ENCODE assay signal across 31 mouse cellular contexts in the genomic region with DNA sequence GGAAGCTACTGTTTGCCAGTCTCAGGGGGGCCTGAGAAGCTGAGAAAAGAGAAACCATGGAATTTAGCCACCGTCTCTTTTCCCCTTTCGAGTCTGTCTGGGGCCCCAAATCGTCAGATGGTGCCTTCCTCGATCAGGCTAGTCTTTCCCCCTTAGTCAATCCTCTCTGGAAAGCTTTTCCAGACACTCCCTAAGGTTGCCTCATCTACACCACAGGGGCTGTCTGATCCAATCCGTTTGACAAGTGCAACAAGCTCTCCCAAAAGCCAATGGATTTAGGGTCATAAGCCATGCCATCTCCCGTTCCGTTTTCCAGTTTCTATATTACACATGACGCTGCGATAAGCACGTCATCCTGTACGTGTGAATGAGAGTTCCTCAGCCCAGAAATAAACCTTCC. TPM values are rescaled to one million over a fixed set of nuclear protein-coding genes. Genes with fewer than 3 reads are reported as not detected.
DNase-seq lines count a peak whose midpoint lies in the region; ATAC-seq and TF ChIP-seq lines count a peak whose summit lies in the region.
"Had no signal": no experiment of that assay in that cellular context is flagged by ENCODE, and none has a peak within 500 bp of the region (broad histone marks: within the 10 kb centered on the region; RNA-seq: fewer than 3 reads in every experiment).

No protein-coding gene starts in this region.

- no peak overlapping the region for H3K27ac ChIP-seq in cerebellum, adult 2 months (ENCODE audit: insufficient read depth, low read length)
- H3K27ac ChIP-seq in embryonic facial prominence, embryonic 12.5 days: no peak overlapping the region
- no peak overlapping the region for H3K27ac ChIP-seq in embryonic facial prominence, embryonic 10.5 days (replicated peaks)
- H3K27ac ChIP-seq in midbrain, postnatal 0 days (ENCODE audit: low read depth, low read length): no peak overlapping the region
- H3K27ac ChIP-seq in midbrain, embryonic 16.5 days (ENCODE audit: low read length): no peak overlapping the region
- H3K27ac ChIP-seq: forebrain, embryonic 13.5 days; hindbrain, embryonic 14.5 days; kidney, embryonic 15.5 days; layer of hippocampus, adult 2 months; left cerebral cortex, adult 2 months; liver, embryonic 12.5 days; midbrain, embryonic 13.5 days; stomach, postnatal 0 days had no signal

- no peak overlapping the region for H3K9ac ChIP-seq in embryonic facial prominence, embryonic 12.5 days
- H3K9ac ChIP-seq in midbrain, postnatal 0 days (replicated peaks; ENCODE audit: low read length, poor library complexity, severe bottlenecking): no peak overlapping the region
- H3K9ac ChIP-seq in midbrain, embryonic 16.5 days (ENCODE audit: low read depth, low read length): no peak overlapping the region
- H3K9ac ChIP-seq: forebrain, embryonic 13.5 days; hindbrain, embryonic 14.5 days; kidney, embryonic 15.5 days; liver, embryonic 12.5 days; liver, postnatal 0 days; midbrain, embryonic 13.5 days had no signal

- H3K9me3 ChIP-seq in embryonic facial prominence, embryonic 12.5 days: no peaks in the 10 kb centered on the region
- no peaks in the 10 kb centered on the region for H3K9me3 ChIP-seq in embryonic facial prominence, embryonic 10.5 days
- no peaks in the 10 kb centered on the region for H3K9me3 ChIP-seq in midbrain, postnatal 0 days (ENCODE audit: low read length)
- no peaks in the 10 kb centered on the region for H3K9me3 ChIP-seq in midbrain, embryonic 16.5 days (replicated peaks; ENCODE audit: control insufficient read depth, low read length, poor library complexity, severe bottlenecking)
- H3K9me3 ChIP-seq: forebrain, embryonic 13.5 days; G1E; kidney, embryonic 15.5 days; liver, embryonic 12.5 days; megakaryocyte, embryonic 14.5 days; midbrain, embryonic 13.5 days had no signal

- 0 out of 2 replicates have a peak, but pooled peaks have one; percentile 47 for ATAC-seq in embryonic facial prominence, embryonic 12.5 days (ENCODE audit: insufficient number of reproducible peaks, insufficient read depth, low FRiP score, low TSS enrichment)
- ATAC-seq in midbrain, postnatal 0 days (ENCODE audit: low FRiP score): no peak
- ATAC-seq in midbrain, embryonic 16.5 days: no peak
- ATAC-seq: forebrain, embryonic 13.5 days; inflammation-experienced regulatory T-cells, adult 6 months; liver, embryonic 12.5 days; liver, postnatal 0 days; midbrain, embryonic 13.5 days; Patski had no signal

- no peak for TF ChIP-seq CTCF in cerebellum, adult 2 months (IDR thresholded peaks at IDR 0.05; ENCODE audit: borderline replicate concordance, insufficient read depth, low read depth, low read length)
- TF ChIP-seq CTCF in midbrain, postnatal 0 days (IDR thresholded peaks at IDR 0.05): no peak

- no peak overlapping the region for H3K4me2 ChIP-seq in embryonic facial prominence, embryonic 12.5 days (replicated peaks)
- no peak overlapping the region for H3K4me2 ChIP-seq in midbrain, postnatal 0 days (ENCODE audit: low read depth, low read length, poor library complexity, severe bottlenecking)
- H3K4me2 ChIP-seq in midbrain, embryonic 16.5 days (ENCODE audit: low read length): no peak overlapping the region
- H3K4me2 ChIP-seq: forebrain, embryonic 13.5 days; heart, embryonic 11.5 days; hindbrain, embryonic 14.5 days; kidney, embryonic 15.5 days; liver, embryonic 12.5 days; midbrain, embryonic 13.5 days had no signal

- TF ChIP-seq POLR2A in cerebellum, adult 2 months (IDR thresholded peaks at IDR 0.05; ENCODE audit: borderline replicate concordance, insufficient read depth, low read length): no peak

- WGBS in cerebellum, adult 2 months: 5% methylated on average over 11 of the region's 11 CpGs
- 48% methylated on average over 11 of the region's 11 CpGs for WGBS in embryonic facial prominence, embryonic 12.5 days
- WGBS in embryonic facial prominence, embryonic 10.5 days: 67% methylated on average over 11 of the region's 11 CpGs
- WGBS in midbrain, postnatal 0 days: 52% methylated on average over 11 of the region's 11 CpGs
- WGBS in midbrain, embryonic 16.5 days: 61% methylated on average over 11 of the region's 11 CpGs

- H3K27me3 ChIP-seq in cerebellum, adult 2 months (ENCODE audit: control insufficient read depth, insufficient read depth, low read length): no peaks in the 10 kb centered on the region
- H3K27me3 ChIP-seq in embryonic facial prominence, embryonic 12.5 days: no peaks in the 10 kb centered on the region
- no peaks in the 10 kb centered on the region for H3K27me3 ChIP-seq in embryonic facial prominence, embryonic 10.5 days (replicated peaks; ENCODE audit: low read depth, poor library complexity, severe bottlenecking)
- no peaks in the 10 kb centered on the region for H3K27me3 ChIP-seq in midbrain, postnatal 0 days (ENCODE audit: insufficient read depth, low read length)
- H3K27me3 ChIP-seq in midbrain, embryonic 16.5 days (ENCODE audit: control insufficient read depth, insufficient read depth, low read depth, low read length): no peaks in the 10 kb centered on the region
- H3K27me3 ChIP-seq: CH12.LX; forebrain, embryonic 13.5 days; kidney, embryonic 15.5 days; liver, embryonic 12.5 days; megakaryocyte, embryonic 14.5 days; midbrain, embryonic 13.5 days; Patski had no signal

- H3K4me3 ChIP-seq in cerebellum, adult 2 months (replicated peaks; ENCODE audit: insufficient read depth, low read depth, low read length): peak overlapping the region; percentile 23
- H3K4me3 ChIP-seq in embryonic facial prominence, embryonic 12.5 days: no peak overlapping the region
- H3K4me3 ChIP-seq in embryonic facial prominence, embryonic 10.5 days: no peak overlapping the region
- H3K4me3 ChIP-seq in midbrain, postnatal 0 days (ENCODE audit: low read depth, low read length): no peak overlapping the region
- no peak overlapping the region for H3K4me3 ChIP-seq in midbrain, embryonic 16.5 days (ENCODE audit: low read depth, low read length)
- H3K4me3 ChIP-seq: forebrain, embryonic 13.5 days; kidney, embryonic 15.5 days; layer of hippocampus, adult 2 months; left cerebral cortex, adult 2 months; liver, embryonic 12.5 days; megakaryocyte, embryonic 14.5 days; midbrain, embryonic 13.5 days had no signal

- H3K36me3 ChIP-seq in embryonic facial prominence, embryonic 12.5 days: no peaks in the 10 kb centered on the region
- no peaks in the 10 kb centered on the region for H3K36me3 ChIP-seq in embryonic facial prominence, embryonic 10.5 days (replicated peaks)
- no peaks in the 10 kb centered on the region for H3K36me3 ChIP-seq in midbrain, postnatal 0 days (ENCODE audit: insufficient read depth, low read length)
- no peaks in the 10 kb centered on the region for H3K36me3 ChIP-seq in midbrain, embryonic 16.5 days (ENCODE audit: control insufficient read depth, insufficient read depth, low read length)
- H3K36me3 ChIP-seq: G1E; kidney, embryonic 15.5 days; liver, embryonic 12.5 days; midbrain, embryonic 13.5 days had no signal

- DNase-seq in cerebellum, adult 2 months: peak in 1 of 2 experiments; percentile 7
- DNase-seq in cerebellum, adult 9-10 months: no peak
- DNase-seq in embryonic facial prominence, embryonic 10.5 days (ENCODE audit: low spot score): no peak
- peak; percentile 34 for DNase-seq in midbrain, postnatal 0 days (ENCODE audit: low spot score)
- DNase-seq in retina, postnatal 1 day: peak; percentile 73
- DNase-seq in kidney, adult 9 months: no peak
- DNase-seq: gastrocnemius, postnatal 25 days; heart, postnatal 4 days; kidney, adult 11 months; kidney, postnatal 36 days; liver, postnatal 0 days; lung, postnatal 36 days; right cerebral cortex, postnatal 4 days; thymus, adult 18-20 months; thymus, postnatal 25 days had no signal

- no peaks in the 10 kb centered on the region for H3K4me1 ChIP-seq in cerebellum, adult 2 months (ENCODE audit: control insufficient read depth, insufficient read depth, low read length)
- peaks cover 8% of the 10 kb centered on the region; the same call in 1 of the 2 replicates for H3K4me1 ChIP-seq in embryonic facial prominence, embryonic 12.5 days
- H3K4me1 ChIP-seq in embryonic facial prominence, embryonic 10.5 days: peaks cover 9% of the 10 kb centered on the region
- H3K4me1 ChIP-seq in midbrain, postnatal 0 days (ENCODE audit: insufficient read depth, low read length): no peaks in the 10 kb centered on the region
- no peaks in the 10 kb centered on the region for H3K4me1 ChIP-seq in midbrain, embryonic 16.5 days (ENCODE audit: control insufficient read depth, insufficient read depth, low read length)
- H3K4me1 ChIP-seq: liver, embryonic 12.5 days had no signal

RNA-seq across cellular contexts. Expression of a gene that starts 22.5 kb away (rescaled TPM):
- 37.5 and 41.1 TPM in 2 replicates for polyA plus RNA-seq in cerebellum, adult 2 months (2012; rRNA removed)
- 21.7 and 23.5 TPM in 2 replicates for polyA plus RNA-seq in embryonic facial prominence, embryonic 12.5 days (2016; fragmentation: Nextera tagmentation; extraction: Ambion mirVana)
- 10.9 and 11.2 TPM in 2 replicates for polyA plus RNA-seq in embryonic facial prominence, embryonic 10.5 days (2016; fragmentation: Nextera tagmentation; extraction: Ambion mirVana)
- total RNA-seq in midbrain, postnatal 0 days (2014; rRNA removed): 20.3 and 37.1 TPM in 2 replicates
- 3.7 and 6.8 TPM in 2 replicates for polyA plus RNA-seq in midbrain, postnatal 0 days (2015; fragmentation: Nextera tagmentation; extraction: Ambion mirVana)
- polyA plus RNA-seq in midbrain, embryonic 16.5 days (2015; fragmentation: Nextera tagmentation; extraction: Ambion mirVana): 8.8 and 11.2 TPM in 2 replicates

Comparison
In these comparisons a context has a peak if more than half of its experiments do, and no peak if none do; other contexts are left out.
1. DNase-seq: peak in midbrain, postnatal 0 days (single experiment) and retina, postnatal 1 day (single experiment); none in cerebellum, adult 9-10 months (single experiment), embryonic facial prominence, embryonic 10.5 days (single experiment) and kidney, adult 9 months (single experiment).